Comparison of ENCODE assay signal across 1 mouse cellular context in genomic region chr16:17806581-17807191, GRCm38 (mm10).
TF ChIP-seq lines count a peak whose summit lies in the region.

No protein-coding gene starts in this region.

TF ChIP-seq in MEL, 35 proteins besides CTCF, POLR2A, EP300 and RAD21 (continued from another document):
- TF ChIP-seq MXI1 (IDR thresholded peaks at IDR 0.05; ENCODE audit: low read depth, low read length) (no peak), MYC (IDR thresholded peaks at IDR 0.05; ENCODE audit: low read depth, low read length) (no peak), ETS1 (IDR thresholded peaks at IDR 0.05; ENCODE audit: low read depth, low read length) (no peak), UBTF (IDR thresholded peaks at IDR 0.05; ENCODE audit: borderline replicate concordance, insufficient read depth, low read depth, low read length) (no peak)
